Mouse (Mus musculus) intestine, embryonic 16.5 days (tissue): ENCODE measurements around the gene Gm11084. TPM values are rescaled to one million over a fixed set of nuclear protein-coding genes. Genes with fewer than 3 reads are reported as not detected.

Source experiments
- microRNA-seq: library from miRNA; unstranded; fragments of <30 nt; microRNA quantifications from one replicate; pipeline ENCODE4, GENCODE M21; 2016
- polyA plus RNA-seq: library from polyadenylated mRNA; unstranded; fragments of >200 nt; fragmentation: Nextera tagmentation; extraction: Ambion mirVana; gene quantifications from 2 replicates; pipeline ENCODE4 v1.2.1, GENCODE M21; 2015

Gm11084 gene
- polyA plus RNA-seq, 1 experiment from 2014 or later, result not detected

Small RNAs within 50 kb of the gene (microRNA-seq; reads per million reads assigned to microRNA genes)
- gene Gm25960, result not detected

Other genes with a start within 250 kb of the Gm11084 start
- 33.3 and 35.0 TPM in 2 replicates for gene Sp3, start 6.3 kb downstream of the Gm11084 start, polyA plus RNA-seq
- 73.7 and 81.5 TPM in 2 replicates for gene Ola1, start 232.2 kb upstream of the Gm11084 start, polyA plus RNA-seq